Mouse (Mus musculus): Measurements from ENCODE around the gene Lmbrd1. TPM values are rescaled to one million over a fixed set of nuclear protein-coding genes. Genes with fewer than 3 reads are reported as not detected.

The Lmbrd1 gene
- polyA plus RNA-seq, 1 experiment from 2014 or later, result 45.0 TPM

DNA sequence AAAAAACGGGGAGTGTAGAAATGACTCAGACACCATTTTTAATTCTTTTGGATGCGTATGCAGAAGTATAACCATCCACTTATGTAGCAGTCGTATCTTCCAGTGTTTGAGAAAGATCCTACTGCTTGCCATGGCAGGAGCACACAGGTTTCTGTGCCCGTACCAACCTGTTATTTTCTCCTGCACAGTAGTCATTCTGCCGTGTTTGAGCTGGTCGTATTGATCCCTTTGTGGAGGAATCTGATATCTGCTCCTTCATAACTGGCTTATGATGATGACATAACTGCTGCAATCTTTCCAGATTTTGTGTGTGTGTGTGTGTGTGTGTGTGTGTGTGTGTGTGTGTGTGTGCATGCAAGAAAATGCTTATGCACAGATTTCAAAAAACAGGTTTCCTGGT is 25.4 kb downstream of the Lmbrd1 start:
- TF ChIP-seq EP300 (IDR thresholded peaks at IDR 0.05) (no peak), CTCF (IDR thresholded peaks at IDR 0.05) (no peak)
- no peak overlapping the region for H3K4me3 ChIP-seq (ENCODE audit: low read depth, low read length)
- no peak overlapping the region for H3K4me2 ChIP-seq (replicated peaks; ENCODE audit: low read depth, low read length)
- WGBS, result 73% methylated on average over 6 of the region's 6 CpGs
- ATAC-seq, result no peak
- no peaks in the 10 kb centered on the region for H3K4me1 ChIP-seq (ENCODE audit: insufficient read depth, low read depth, low read length)
- H3K36me3 ChIP-seq (ENCODE audit: insufficient read depth, low read length), result no peaks in the 10 kb centered on the region
- no peak overlapping the region for H3K27ac ChIP-seq (ENCODE audit: low read length)
- no peaks in the 10 kb centered on the region for H3K9me3 ChIP-seq (ENCODE audit: low read length)
- no peak for DNase-seq (ENCODE audit: low spot score)
- H3K9ac ChIP-seq (replicated peaks; ENCODE audit: low read depth), result no peak overlapping the region
- H3K27me3 ChIP-seq (replicated peaks; ENCODE audit: insufficient read depth, low read length), result no peaks in the 10 kb centered on the region

DNA sequence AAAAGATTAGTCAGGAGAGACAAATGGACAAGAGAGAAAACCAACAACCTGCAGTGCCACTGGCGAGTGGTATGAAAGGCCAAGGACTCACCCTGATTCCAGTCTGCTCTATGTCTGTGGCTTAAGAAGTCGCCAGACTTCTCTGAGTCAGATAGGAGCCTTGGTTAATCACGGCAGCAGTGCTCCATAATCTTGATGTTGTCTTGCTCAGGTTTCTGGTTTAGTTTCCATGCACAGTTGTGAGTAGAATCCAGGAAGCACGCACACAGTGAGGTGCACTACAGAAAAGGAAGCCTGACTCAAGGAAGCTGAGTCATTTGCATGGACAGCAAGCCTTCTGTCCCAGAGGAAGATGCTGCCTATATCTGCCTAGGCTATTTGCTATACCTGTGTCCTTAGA is 37.9 kb downstream of the Lmbrd1 start:
- Histone ChIP-seq H3K9ac (replicated peaks; ENCODE audit: low read depth) (no peak overlapping the region), H3K27ac (ENCODE audit: low read length) (no peak overlapping the region), H3K4me3 (ENCODE audit: low read depth, low read length) (no peak overlapping the region), H3K9me3 (ENCODE audit: low read length) (no peaks in the 10 kb centered on the region), H3K4me2 (replicated peaks; ENCODE audit: low read depth, low read length) (no peak overlapping the region), H3K27me3 (replicated peaks; ENCODE audit: insufficient read depth, low read length) (no peaks in the 10 kb centered on the region), H3K4me1 (ENCODE audit: insufficient read depth, low read depth, low read length) (no peaks in the 10 kb centered on the region), H3K36me3 (ENCODE audit: insufficient read depth, low read length) (no peaks in the 10 kb centered on the region)
- TF ChIP-seq CTCF (IDR thresholded peaks at IDR 0.05) (no peak), EP300 (IDR thresholded peaks at IDR 0.05) (no peak)
- ATAC-seq (no peak), DNase-seq (ENCODE audit: low spot score) (no peak)
- 92% methylated on average over 4 of the region's 4 CpGs for WGBS

DNA sequence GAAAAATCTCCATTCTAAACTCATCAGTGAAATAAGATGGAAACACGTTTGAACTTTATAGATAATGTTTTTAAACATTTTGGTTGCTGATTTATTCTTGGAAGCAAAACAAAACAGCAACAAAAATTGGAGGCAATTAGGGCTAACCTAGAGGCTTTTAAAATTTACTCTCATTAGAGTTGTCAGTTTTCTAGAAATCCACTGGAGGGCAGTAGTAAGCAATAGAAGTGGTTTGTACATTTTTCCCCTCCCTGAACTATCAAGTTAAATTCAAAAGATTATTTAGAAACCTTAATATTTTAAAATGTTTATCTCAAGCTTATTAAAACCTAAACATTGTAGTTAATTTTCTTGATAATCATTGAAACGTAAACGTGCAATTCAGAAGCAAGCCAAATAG is 41.2 kb downstream of the Lmbrd1 start:
- TF ChIP-seq CTCF (IDR thresholded peaks at IDR 0.05) (peak; percentile 47), EP300 (IDR thresholded peaks at IDR 0.05) (no peak)
- H3K4me1 ChIP-seq (ENCODE audit: insufficient read depth, low read depth, low read length), result no peaks in the 10 kb centered on the region
- no peaks in the 10 kb centered on the region for H3K27me3 ChIP-seq (replicated peaks; ENCODE audit: insufficient read depth, low read length)
- 37% methylated on average over 3 of the region's 3 CpGs for WGBS
- DNase-seq (ENCODE audit: low spot score) (peak; percentile 46), ATAC-seq (no peak)
- H3K27ac ChIP-seq (ENCODE audit: low read length), result no peak overlapping the region
- no peaks in the 10 kb centered on the region for H3K9me3 ChIP-seq (ENCODE audit: low read length)
- H3K4me3 ChIP-seq (ENCODE audit: low read depth, low read length), result no peak overlapping the region
- no peak overlapping the region for H3K9ac ChIP-seq (replicated peaks; ENCODE audit: low read depth)
- H3K36me3 ChIP-seq (ENCODE audit: insufficient read depth, low read length), result no peaks in the 10 kb centered on the region
- H3K4me2 ChIP-seq (replicated peaks; ENCODE audit: low read depth, low read length), result no peak overlapping the region

DNA sequence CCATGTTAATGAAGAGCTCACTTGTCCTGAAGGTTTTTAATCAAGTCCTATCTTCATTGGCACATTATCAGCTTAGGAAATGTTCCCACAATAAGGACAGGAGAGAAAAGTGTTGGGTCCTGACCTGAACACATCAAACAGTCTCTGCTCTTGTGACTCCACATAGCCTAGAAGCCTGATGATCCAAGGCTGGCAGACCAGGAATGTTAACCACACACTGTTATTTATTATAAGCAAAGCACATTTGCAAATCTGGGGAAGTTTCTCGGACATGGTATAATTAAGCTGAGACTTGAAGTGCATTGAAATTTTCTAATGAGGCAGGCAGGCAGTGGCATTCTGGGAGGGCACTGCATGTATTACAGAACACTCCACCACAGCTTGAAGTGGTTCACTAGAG is 41.8 kb downstream of the Lmbrd1 start:
- no peaks in the 10 kb centered on the region for H3K9me3 ChIP-seq (ENCODE audit: low read length)
- DNase-seq (ENCODE audit: low spot score) (no peak), ATAC-seq (no peak)
- no peak overlapping the region for H3K9ac ChIP-seq (replicated peaks; ENCODE audit: low read depth)
- H3K4me2 ChIP-seq (replicated peaks; ENCODE audit: low read depth, low read length), result no peak overlapping the region
- no peaks in the 10 kb centered on the region for H3K4me1 ChIP-seq (ENCODE audit: insufficient read depth, low read depth, low read length)
- H3K4me3 ChIP-seq (ENCODE audit: low read depth, low read length), result no peak overlapping the region
- no peaks in the 10 kb centered on the region for H3K36me3 ChIP-seq (ENCODE audit: insufficient read depth, low read length)
- no peak for TF ChIP-seq EP300 (IDR thresholded peaks at IDR 0.05)
- WGBS, result 71% methylated on average over 1 of the region's 1 CpGs
- H3K27ac ChIP-seq (ENCODE audit: low read length), result no peak overlapping the region
- H3K27me3 ChIP-seq (replicated peaks; ENCODE audit: insufficient read depth, low read length), result no peaks in the 10 kb centered on the region

DNA sequence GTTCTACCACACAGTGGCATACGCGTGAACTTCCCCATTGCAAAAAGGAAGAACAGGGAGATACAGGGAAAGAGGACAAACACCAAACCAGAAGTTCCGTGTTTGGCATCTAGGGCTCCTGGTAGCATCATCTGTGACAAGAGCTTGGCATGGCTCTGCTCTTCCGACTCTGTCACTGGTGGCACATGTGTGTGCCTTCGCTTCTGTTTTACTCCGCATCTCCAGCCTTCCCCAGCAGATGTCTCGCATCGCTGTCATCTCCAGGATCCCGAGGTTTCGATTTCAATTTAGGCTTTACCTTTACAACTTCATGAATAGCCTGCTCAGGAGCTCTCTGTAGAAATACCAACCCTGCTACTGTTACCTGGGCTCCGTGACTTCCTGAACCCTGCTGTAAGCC is 51.4 kb downstream of the Lmbrd1 start:
- ATAC-seq, result no peak
- Histone ChIP-seq H3K4me2 (replicated peaks; ENCODE audit: low read depth, low read length) (no peak overlapping the region), H3K9me3 (ENCODE audit: low read length) (no peaks in the 10 kb centered on the region), H3K27me3 (replicated peaks; ENCODE audit: insufficient read depth, low read length) (no peaks in the 10 kb centered on the region), H3K9ac (replicated peaks; ENCODE audit: low read depth) (no peak overlapping the region), H3K36me3 (ENCODE audit: insufficient read depth, low read length) (peaks cover 32% of the 10 kb centered on the region; the same call in 1 of the 2 replicates), H3K4me3 (ENCODE audit: low read depth, low read length) (no peak overlapping the region), H3K27ac (ENCODE audit: low read length) (no peak overlapping the region), H3K4me1 (ENCODE audit: insufficient read depth, low read depth, low read length) (no peaks in the 10 kb centered on the region)
- 93% methylated on average over 11 of the region's 11 CpGs for WGBS
- no peak for TF ChIP-seq CTCF (IDR thresholded peaks at IDR 0.05)
- TF ChIP-seq EP300 (IDR thresholded peaks at IDR 0.05), result no peak
- no peak for DNase-seq (ENCODE audit: low spot score)

DNA sequence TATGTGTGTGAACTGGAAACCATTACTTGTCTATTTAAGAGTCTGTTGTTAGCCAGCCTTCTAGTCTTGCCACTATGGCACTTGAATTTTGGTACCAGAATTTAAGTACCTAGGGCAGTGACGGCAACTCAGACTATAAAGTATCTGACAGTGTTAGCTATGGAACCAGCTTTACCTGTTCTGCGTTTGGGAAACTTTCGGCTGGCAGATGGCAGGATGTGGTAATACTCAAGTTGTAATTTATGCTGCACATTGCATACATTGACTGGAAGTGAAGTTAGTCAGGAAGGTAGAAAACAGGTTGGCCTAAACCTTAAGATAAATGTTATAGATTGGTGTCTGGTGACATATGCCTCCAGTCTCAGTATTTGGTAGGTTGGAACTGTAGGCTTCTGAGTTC is 53.9 kb downstream of the Lmbrd1 start:
- Histone ChIP-seq H3K4me3 (ENCODE audit: low read depth, low read length) (no peak overlapping the region), H3K9ac (replicated peaks; ENCODE audit: low read depth) (no peak overlapping the region), H3K36me3 (ENCODE audit: insufficient read depth, low read length) (peaks cover 32% of the 10 kb centered on the region; the same call in 1 of the 2 replicates), H3K9me3 (ENCODE audit: low read length) (no peaks in the 10 kb centered on the region), H3K4me2 (replicated peaks; ENCODE audit: low read depth, low read length) (no peak overlapping the region), H3K27me3 (replicated peaks; ENCODE audit: insufficient read depth, low read length) (no peaks in the 10 kb centered on the region), H3K4me1 (ENCODE audit: insufficient read depth, low read depth, low read length) (no peaks in the 10 kb centered on the region), H3K27ac (ENCODE audit: low read length) (no peak overlapping the region)
- DNase-seq (ENCODE audit: low spot score), result no peak
- 71% methylated on average over 3 of the region's 3 CpGs for WGBS
- TF ChIP-seq CTCF (IDR thresholded peaks at IDR 0.05), result no peak
- TF ChIP-seq EP300 (IDR thresholded peaks at IDR 0.05), result no peak
- ATAC-seq, result no peak

DNA sequence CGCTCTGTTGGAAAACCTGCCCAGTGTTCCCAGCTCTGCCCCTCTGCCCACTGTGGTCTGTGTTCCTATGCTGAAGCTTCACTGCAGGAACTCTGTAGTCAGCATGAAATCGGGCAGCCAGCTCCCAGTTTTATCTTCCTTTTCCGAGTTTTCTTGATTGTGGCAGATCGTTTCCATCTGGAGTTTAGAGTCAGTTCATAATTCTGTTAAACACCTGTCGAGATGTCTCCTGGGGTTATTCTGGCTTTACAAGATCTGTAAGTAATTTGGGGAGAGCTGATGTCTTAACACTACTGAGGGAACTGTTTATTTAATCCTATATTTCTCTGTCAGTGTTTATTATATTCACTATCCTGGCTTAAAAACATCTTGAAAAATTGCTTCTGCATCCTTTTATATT is 56.4 kb downstream of the Lmbrd1 start:
- TF ChIP-seq CTCF (IDR thresholded peaks at IDR 0.05) (no peak), EP300 (IDR thresholded peaks at IDR 0.05) (no peak)
- no peaks in the 10 kb centered on the region for H3K27me3 ChIP-seq (replicated peaks; ENCODE audit: insufficient read depth, low read length)
- WGBS, result 62% methylated on average over 5 of the region's 5 CpGs
- H3K4me1 ChIP-seq (ENCODE audit: insufficient read depth, low read depth, low read length), result no peaks in the 10 kb centered on the region
- no peak overlapping the region for H3K4me3 ChIP-seq (ENCODE audit: low read depth, low read length)
- no peak overlapping the region for H3K4me2 ChIP-seq (replicated peaks; ENCODE audit: low read depth, low read length)
- H3K36me3 ChIP-seq (ENCODE audit: insufficient read depth, low read length), result peaks cover 21% of the 10 kb centered on the region; the same call in 1 of the 2 replicates
- ATAC-seq, result no peak
- no peaks in the 10 kb centered on the region for H3K9me3 ChIP-seq (ENCODE audit: low read length)
- no peak for DNase-seq (ENCODE audit: low spot score)
- no peak overlapping the region for H3K27ac ChIP-seq (ENCODE audit: low read length)
- no peak overlapping the region for H3K9ac ChIP-seq (replicated peaks; ENCODE audit: low read depth)
